Comparison of ENCODE assay signal across 9 mouse cellular contexts in genomic region chr9:65680938-65681633, GRCm38 (mm10). TPM values are rescaled to one million over a fixed set of nuclear protein-coding genes. Genes with fewer than 3 reads are reported as not detected.
DNase-seq lines count a peak whose midpoint lies in the region; ATAC-seq and TF ChIP-seq lines count a peak whose summit lies in the region.
"Had no signal": no experiment of that assay in that cellular context is flagged by ENCODE, and none has a peak within 500 bp of the region (broad histone marks: within the 10 kb centered on the region; RNA-seq: fewer than 3 reads in every experiment).

No protein-coding gene starts in this region.

- H3K4me2 ChIP-seq in heart, postnatal 0 days (ENCODE audit: low read depth, low read length): no peak overlapping the region
- H3K4me2 ChIP-seq in lung, embryonic 14.5 days: peak overlapping the region; percentile 33; the same call in 1 of the 2 replicates
- peak overlapping the region; percentile 6; the same call in 1 of the 2 replicates for H3K4me2 ChIP-seq in lung, postnatal 0 days (replicated peaks; ENCODE audit: low read depth, low read length)

- 54% methylated on average over 4 of the region's 4 CpGs for WGBS in heart, postnatal 0 days
- 58% methylated on average over 4 of the region's 4 CpGs for WGBS in lung, embryonic 14.5 days
- WGBS in lung, postnatal 0 days: 40% methylated on average over 4 of the region's 4 CpGs

- H3K9ac ChIP-seq in heart, postnatal 0 days (replicated peaks; ENCODE audit: low read depth, low read length): no peak overlapping the region
- H3K9ac ChIP-seq in lung, embryonic 14.5 days: no peak overlapping the region
- H3K9ac ChIP-seq in lung, postnatal 0 days (replicated peaks; ENCODE audit: low read depth): 0 out of 2 replicates have a peak overlapping the region, but pooled peaks have one; percentile 9

- peaks cover 1% of the 10 kb centered on the region for H3K36me3 ChIP-seq in heart, postnatal 0 days (replicated peaks; ENCODE audit: control insufficient read depth, insufficient read depth, low read length)
- peaks cover 19% of the 10 kb centered on the region; the same call in 1 of the 2 replicates for H3K36me3 ChIP-seq in lung, embryonic 14.5 days (ENCODE audit: insufficient read depth)
- no peaks in the 10 kb centered on the region for H3K36me3 ChIP-seq in lung, postnatal 0 days (ENCODE audit: insufficient read depth, low read length)

- H3K27ac ChIP-seq in heart, postnatal 0 days (ENCODE audit: low read depth): peak overlapping the region; percentile 87
- peak overlapping the region; percentile 44; the same call in 1 of the 2 replicates for H3K27ac ChIP-seq in lung, embryonic 14.5 days (ENCODE audit: low read depth)
- peak overlapping the region; percentile 87 for H3K27ac ChIP-seq in lung, postnatal 0 days (ENCODE audit: low read length)
- H3K27ac ChIP-seq: forebrain, embryonic 10.5 days had no signal

- TF ChIP-seq CTCF in heart, postnatal 0 days (IDR thresholded peaks at IDR 0.05; ENCODE audit: low read depth): no peak
- no peak for TF ChIP-seq CTCF in lung, embryonic 14.5 days (IDR thresholded peaks at IDR 0.05; ENCODE audit: low read depth)
- no peak for TF ChIP-seq CTCF in lung, postnatal 0 days (IDR thresholded peaks at IDR 0.05)

- TF ChIP-seq EP300 in heart, postnatal 0 days (IDR thresholded peaks at IDR 0.05; ENCODE audit: low read depth): no peak
- TF ChIP-seq EP300 in lung, postnatal 0 days (IDR thresholded peaks at IDR 0.05): peak; percentile 61

- no peak for DNase-seq in heart, postnatal 0 days (ENCODE audit: low spot score)
- DNase-seq in heart, postnatal 4 days: no peak
- peak; percentile 64 for DNase-seq in lung, embryonic 14.5 days
- no peak for DNase-seq in lung, postnatal 4 days
- DNase-seq in lung, postnatal 0 days (ENCODE audit: low spot score): peak; percentile 94
- DNase-seq in ovary, postnatal 14 days (ENCODE audit: low spot score): no peak
- no peak for DNase-seq in yolk sac, embryonic 10.5 days (ENCODE audit: low spot score)
- DNase-seq: kidney, adult 18-20 months had no signal

- no peaks in the 10 kb centered on the region for H3K27me3 ChIP-seq in heart, postnatal 0 days (ENCODE audit: control insufficient read depth, insufficient read depth, low read length)
- H3K27me3 ChIP-seq in lung, embryonic 14.5 days (ENCODE audit: insufficient read depth, low read length): no peaks in the 10 kb centered on the region
- no peaks in the 10 kb centered on the region for H3K27me3 ChIP-seq in lung, postnatal 0 days (replicated peaks; ENCODE audit: insufficient read depth, low read length)

- no peaks in the 10 kb centered on the region for H3K9me3 ChIP-seq in heart, postnatal 0 days (replicated peaks; ENCODE audit: control insufficient read depth, low read length)
- H3K9me3 ChIP-seq in lung, embryonic 14.5 days (ENCODE audit: low read depth, low read length): no peaks in the 10 kb centered on the region
- no peaks in the 10 kb centered on the region for H3K9me3 ChIP-seq in lung, postnatal 0 days (ENCODE audit: low read length)
- H3K9me3 ChIP-seq: forebrain, embryonic 10.5 days had no signal

- no peak for ATAC-seq in heart, postnatal 0 days (ENCODE audit: insufficient read depth, low read depth)
- ATAC-seq in lung, embryonic 14.5 days (ENCODE audit: insufficient read depth): no peak
- peak; percentile 30 for ATAC-seq in lung, postnatal 0 days

- H3K4me3 ChIP-seq in heart, postnatal 0 days (ENCODE audit: low read depth, low read length): no peak overlapping the region
- no peak overlapping the region for H3K4me3 ChIP-seq in lung, embryonic 14.5 days (ENCODE audit: low read depth, low read length)
- H3K4me3 ChIP-seq in lung, postnatal 0 days (ENCODE audit: low read depth, low read length): no peak overlapping the region
- H3K4me3 ChIP-seq: forebrain, embryonic 10.5 days had no signal

- peaks cover 46% of the 10 kb centered on the region for H3K4me1 ChIP-seq in heart, postnatal 0 days (ENCODE audit: control insufficient read depth, insufficient read depth)
- peaks cover 36% of the 10 kb centered on the region for H3K4me1 ChIP-seq in lung, embryonic 14.5 days (ENCODE audit: insufficient read depth)
- peaks cover 37% of the 10 kb centered on the region for H3K4me1 ChIP-seq in lung, postnatal 0 days (ENCODE audit: insufficient read depth, low read depth, low read length)

RNA-seq across cellular contexts. Expression of gene Oaz2, which starts 13.3 kb away (rescaled TPM):
- total RNA-seq in heart, postnatal 0 days (2014; rRNA removed; ENCODE audit: low replicate concordance): 317 and 350 TPM in 2 replicates
- polyA plus RNA-seq in heart, postnatal 0 days (2015; fragmentation: Nextera tagmentation; extraction: Ambion mirVana): 293 TPM in 2 replicates
- 100 to 1,000 TPM; 213 to 221 TPM for total RNA-seq in heart, postnatal 4 days (2021)
- polyA plus RNA-seq in lung, embryonic 14.5 days (2014; fragmentation: Nextera tagmentation; extraction: Ambion mirVana): 263 and 267 TPM in 2 replicates
- polyA plus RNA-seq in lung, postnatal 0 days (2015; fragmentation: Nextera tagmentation; extraction: Ambion mirVana): 639 and 649 TPM in 2 replicates

RNA-seq across cellular contexts. Expression of gene Rbpms2, which starts 51.6 kb away (rescaled TPM):
- total RNA-seq in heart, postnatal 0 days (2014; rRNA removed; ENCODE audit: low replicate concordance): 94.5 and 121 TPM in 2 replicates
- 108 and 117 TPM in 2 replicates for polyA plus RNA-seq in heart, postnatal 0 days (2015; fragmentation: Nextera tagmentation; extraction: Ambion mirVana)
- 10 to 100 TPM; 89.4 to 97.0 TPM for total RNA-seq in heart, postnatal 4 days (2021)
- 20.3 and 25.3 TPM in 2 replicates for polyA plus RNA-seq in lung, embryonic 14.5 days (2014; fragmentation: Nextera tagmentation; extraction: Ambion mirVana)
- 6.1 and 6.5 TPM in 2 replicates for polyA plus RNA-seq in lung, postnatal 0 days (2015; fragmentation: Nextera tagmentation; extraction: Ambion mirVana)

Comparison
In these comparisons a context has a peak if more than half of its experiments do, and no peak if none do; other contexts are left out.
1. DNase-seq: peak in lung, embryonic 14.5 days (single experiment) and lung, postnatal 0 days (single experiment); none in heart, postnatal 0 days (single experiment), heart, postnatal 4 days (single experiment), lung, postnatal 4 days (0 of 2), ovary, postnatal 14 days (single experiment) and yolk sac, embryonic 10.5 days (single experiment).
2. Peak in every context shown above with its lines, with median percentiles within 50 percentile points of each other: H3K27ac ChIP-seq.